Mouse (Mus musculus): ENCODE data around the gene Grasp.

Gene Grasp

DNA sequence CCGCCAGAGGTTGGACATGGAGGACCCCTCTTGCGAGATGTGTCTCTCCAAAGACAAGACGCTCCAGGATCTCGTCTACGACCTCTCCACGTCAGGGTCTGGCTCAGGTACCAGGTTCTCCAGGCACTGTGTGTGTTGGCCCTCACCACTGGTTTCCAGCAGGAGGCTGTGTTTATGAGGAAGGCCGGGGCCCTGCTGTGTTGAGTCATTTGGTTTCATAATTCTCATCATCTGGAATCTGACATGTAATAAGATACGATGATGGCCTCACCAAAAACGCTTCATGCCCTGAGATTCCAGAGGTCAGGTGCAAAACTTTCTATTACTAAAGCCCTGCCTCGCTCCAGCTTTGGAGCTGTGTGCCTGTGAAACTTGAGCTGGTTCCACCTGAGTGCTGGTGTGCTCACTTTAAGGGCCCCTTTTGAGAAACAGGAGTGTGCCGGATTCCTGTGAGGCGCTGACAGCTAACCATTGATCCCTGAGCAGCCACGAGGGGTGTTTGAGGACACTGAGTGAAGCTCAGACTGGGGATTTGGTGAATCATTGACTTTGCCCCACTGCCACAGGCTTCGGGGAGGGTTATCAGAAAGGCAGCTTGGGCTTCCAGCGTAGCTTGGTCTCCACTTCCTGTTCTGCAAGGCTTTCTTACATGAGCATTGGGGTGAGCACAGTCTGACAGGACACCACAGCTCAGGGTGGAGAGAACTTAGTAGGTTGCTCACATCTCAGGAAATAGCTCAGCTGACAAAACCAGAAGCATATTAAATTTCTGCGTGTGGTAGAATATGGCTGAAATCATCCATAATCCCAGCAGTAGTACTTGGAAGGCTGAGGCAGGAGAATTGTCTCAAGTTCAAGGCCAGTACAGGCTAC, 28.8 kb upstream of the Grasp start:
- no peak for DNase-seq (ENCODE audit: low read depth, low spot score)

DNA sequence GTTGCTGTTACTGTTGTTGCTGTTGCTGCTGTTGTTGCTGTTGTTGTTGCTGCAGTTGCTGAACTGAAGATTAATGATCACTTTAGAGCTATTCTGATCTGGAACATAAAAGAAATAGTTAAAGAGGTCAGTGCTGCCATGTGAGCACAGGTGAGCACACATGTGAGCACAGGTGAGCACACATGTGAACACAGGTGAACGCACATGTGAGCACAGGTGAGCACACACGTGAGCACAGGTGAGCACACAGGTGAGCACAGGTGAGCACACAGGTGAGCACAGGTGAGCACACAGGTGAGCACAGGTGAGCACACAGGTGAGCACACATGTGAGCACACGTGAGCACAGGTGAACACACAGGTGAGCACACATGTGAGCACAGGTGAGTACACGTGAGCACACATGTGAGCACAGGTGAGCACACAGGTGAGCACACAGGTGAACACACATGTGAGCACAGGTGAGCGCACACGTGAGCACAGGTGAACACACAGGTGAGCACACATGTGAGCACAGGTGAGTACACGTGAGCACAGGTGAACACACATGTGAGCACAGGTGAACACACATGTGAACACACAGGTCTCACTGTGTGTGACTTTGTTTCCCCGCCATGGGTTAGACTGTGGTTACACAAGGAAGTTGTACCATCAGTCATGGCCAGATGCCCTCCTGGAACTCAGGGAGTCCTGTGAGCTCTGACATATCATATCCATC, 27.8 kb upstream of the Grasp start:
- no peak for DNase-seq (ENCODE audit: low read depth, low spot score)

DNA sequence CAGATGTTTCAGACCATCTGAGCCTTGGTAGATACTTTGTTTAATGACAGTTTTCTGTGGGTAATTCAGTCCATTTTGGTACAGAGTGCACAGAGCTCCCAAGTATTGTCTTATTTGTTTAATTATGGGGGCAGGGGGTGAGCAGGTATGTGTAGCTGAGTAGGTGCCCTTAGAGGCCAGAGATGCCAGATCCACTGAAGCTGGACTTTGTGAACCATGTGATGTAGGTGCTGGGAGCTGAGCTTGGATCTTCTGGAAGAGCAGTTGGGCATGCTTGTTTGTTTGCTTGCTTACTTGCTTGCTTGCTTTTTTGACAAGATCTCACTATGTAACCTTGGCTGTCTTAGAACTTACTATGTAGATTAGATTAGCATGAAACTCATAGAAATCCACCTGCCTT, 27.0 kb upstream of the Grasp start:
- DNase-seq (ENCODE audit: low read depth, low spot score): no peak

DNA sequence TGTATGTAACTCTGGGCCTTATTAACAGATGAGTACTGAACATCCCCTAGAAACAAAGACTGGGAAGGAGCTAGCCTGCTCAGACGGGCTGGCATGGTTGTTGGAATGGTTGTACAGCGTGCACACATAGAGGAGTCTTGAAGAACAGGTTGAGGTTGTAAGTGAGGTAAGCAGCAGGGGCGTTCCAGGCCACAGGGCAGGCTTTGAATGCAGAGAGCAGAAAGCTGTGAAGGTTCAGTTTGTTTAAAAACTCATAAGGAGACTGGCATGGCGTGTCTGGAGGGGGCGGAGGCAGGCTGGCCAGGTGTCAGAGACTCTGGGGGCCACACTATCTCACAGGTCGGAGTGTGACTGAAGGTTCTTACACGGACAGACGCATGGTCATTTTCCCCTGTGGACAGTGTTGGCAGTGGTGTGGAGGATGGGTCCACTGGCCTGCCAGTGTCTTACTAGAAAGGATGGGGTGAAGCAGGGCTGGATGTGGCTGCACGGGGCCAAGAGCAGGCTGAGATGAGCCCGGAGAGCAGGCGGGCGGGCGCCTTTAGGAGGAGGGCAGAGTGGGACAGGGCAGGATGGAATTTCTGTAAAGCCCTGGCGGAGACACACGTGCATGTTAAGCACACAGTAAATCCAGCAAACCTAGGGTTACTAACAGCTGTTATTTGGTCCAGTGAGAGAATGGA, 26.4 kb upstream of the Grasp start:
- no peak for DNase-seq (ENCODE audit: low read depth, low spot score)

DNA sequence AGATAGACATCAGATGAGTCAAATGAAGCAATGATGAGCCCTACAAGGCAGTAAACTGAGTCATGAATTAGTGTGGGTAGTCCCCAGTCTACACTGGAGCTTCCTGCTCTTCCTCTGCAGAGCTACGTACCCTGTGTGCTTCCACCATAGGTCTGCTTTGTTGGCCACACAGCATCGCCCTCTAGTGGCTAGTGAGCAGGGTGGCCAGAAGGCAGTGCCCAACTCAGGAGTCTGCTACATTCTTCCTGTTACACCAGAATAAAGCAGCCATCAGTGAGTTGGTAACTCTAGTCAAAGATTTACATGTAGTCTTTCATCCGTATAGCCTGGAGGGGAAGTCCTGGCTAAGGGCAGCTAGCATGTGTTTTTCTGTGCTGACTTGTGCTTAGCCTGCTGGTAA, 25.8 kb upstream of the Grasp start:
- DNase-seq (ENCODE audit: low read depth, low spot score): peak; percentile 63

DNA sequence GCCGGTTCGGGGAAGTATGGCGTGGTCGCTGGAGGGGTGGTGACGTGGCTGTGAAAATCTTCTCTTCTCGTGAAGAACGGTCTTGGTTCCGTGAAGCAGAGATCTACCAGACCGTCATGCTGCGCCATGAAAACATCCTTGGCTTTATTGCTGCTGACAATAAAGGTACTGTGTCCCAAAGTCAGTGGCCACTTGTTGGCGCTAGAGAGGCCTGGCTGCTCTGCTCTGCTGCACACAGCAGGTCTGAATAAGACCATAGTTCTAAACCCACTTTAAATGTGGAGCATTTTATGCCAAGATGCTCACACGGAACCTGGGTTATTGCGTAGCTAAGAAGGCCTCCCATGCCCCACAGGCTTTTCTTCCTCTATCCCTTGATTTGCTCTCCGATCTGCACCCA, 25.1 kb upstream of the Grasp start:
- DNase-seq (ENCODE audit: low read depth, low spot score): no peak

DNA sequence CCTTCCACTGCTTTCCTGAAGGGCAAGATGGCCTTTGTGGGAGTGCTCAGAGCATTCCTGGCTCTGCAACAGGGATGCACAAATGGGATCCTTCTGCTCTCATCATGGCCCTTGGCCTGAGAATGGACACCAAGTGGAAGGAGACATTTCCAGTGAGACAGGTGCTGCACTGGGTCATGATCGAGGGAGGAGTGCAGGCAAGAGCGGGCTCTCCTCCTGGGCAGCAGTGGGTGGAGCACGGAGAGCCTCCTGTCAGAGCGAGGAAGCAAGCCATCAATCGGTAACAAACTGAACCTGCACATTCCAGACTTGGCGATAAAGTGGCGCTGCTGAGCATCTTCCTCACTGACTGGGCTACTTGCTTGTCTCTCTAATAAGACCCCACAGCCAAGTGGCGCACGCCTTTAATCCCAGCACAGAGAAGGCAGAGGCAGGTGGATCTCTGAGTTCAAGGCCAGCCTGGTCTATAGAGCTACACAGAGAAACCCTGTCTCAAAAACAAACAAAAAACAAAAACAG, 23.2 kb upstream of the Grasp start:
- DNase-seq (ENCODE audit: low read depth, low spot score): no peak

DNA sequence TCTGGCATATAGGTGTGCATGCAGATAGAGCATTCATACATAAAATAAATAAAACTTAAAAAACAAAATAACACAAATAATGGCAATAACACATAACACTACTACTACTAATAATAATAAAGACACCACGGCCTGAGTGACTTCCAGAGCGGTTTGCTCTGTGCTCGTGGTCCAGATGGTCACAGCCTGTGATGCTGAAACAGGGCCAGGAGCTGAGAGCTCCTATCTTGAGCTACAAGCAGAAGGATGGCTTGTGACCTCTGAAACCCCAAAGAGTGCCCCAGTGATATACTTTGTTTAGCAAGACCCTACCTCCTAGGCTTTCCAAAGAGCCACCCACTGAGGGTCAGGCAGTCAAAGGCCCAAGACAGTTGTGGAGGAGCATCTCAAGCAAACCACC, 22.6 kb upstream of the Grasp start:
- no peak for DNase-seq (ENCODE audit: low read depth, low spot score)

DNA sequence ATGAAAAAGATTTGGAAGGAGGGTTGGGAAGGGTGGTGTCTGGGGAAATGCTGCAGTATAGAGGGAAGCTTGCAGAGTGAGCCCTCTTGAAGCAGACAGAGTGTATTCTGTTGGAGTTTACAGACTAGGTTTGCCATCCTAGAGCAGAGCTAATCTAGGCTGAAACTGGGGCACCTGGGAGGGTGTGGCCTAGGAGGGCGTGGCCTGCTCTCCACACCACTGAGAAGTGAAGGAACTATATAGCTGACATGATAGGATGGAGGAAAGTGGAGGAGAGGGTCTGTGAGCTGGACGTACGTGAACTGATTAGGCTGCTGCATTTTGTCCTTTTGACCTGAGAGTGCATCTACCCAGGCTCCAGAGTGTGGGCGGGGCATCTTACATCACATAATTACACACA, 20.3 kb upstream of the Grasp start:
- DNase-seq (ENCODE audit: low read depth, low spot score): no peak

DNA sequence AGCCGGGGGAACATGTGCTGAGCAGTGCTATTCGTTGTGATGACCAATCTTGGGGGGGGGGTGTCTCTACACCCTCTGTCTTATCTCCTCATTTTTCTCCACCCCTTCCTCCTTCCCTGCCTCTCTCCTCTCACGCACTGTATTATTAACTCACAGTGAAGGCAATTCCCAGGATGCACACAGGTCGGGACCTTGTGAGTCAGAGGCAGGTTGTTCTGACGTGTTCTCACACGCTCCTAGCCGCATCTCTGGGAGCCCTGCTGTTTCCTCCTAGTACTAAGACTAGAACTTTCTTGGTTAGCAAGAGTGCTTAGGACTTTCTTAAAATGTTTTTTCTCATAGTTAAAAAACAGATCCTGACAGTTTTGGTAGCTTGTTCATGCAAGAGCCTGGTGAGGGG, 19.2 kb upstream of the Grasp start:
- DNase-seq (ENCODE audit: low read depth, low spot score): no peak

DNA sequence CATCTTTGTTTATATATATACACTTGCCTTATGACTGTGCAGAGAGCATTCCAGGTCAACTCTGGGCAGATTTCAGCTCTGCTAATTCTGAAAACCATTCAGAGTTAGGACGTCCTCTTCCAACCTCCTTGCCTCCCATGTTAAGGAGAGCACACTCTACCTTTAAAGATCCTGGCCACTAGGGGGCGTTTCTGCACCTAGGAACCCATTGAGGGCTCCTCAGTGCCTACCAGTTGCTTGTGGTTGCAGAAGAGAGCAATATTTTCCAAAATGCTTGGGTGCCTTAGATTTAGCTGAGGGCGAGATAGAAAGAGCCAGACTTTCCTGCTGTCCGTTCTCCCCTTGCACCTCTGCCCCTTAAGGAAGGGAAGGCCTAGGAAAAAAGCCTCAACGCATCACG, 13.8 kb upstream of the Grasp start:
- DNase-seq (ENCODE audit: low read depth, low spot score): peak; percentile 64

DNA sequence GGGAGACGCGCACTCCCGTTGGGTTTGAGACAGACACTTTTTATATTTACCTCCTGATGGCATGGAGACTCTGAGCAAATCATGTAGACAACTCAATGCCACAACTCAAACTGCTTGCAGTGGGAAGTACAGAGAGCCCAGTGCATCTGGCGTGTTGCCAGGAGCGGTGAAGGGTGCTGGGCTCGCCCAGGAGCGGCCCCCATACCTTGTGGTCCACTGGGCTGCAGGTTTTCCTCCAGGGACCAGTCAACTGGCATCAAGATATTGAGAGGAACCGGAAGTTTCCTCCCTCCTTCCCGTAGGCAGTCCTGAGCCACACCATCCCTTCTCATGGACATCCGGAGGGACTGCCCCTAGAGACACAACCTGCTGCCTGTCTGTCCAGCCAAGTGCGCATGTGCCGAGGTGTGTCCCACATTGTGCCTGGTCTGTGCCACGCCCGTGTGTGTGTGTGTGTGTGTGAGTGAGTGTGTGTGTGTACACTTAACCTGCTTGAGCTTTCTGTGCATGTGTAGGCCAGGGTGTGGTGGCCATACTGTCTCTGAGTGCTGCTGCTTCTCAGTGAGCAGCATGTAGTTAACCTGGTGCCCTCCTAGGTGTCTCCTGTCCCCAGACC, 12.9 kb upstream of the Grasp start:
- no peak for DNase-seq (ENCODE audit: low read depth, low spot score)

DNA sequence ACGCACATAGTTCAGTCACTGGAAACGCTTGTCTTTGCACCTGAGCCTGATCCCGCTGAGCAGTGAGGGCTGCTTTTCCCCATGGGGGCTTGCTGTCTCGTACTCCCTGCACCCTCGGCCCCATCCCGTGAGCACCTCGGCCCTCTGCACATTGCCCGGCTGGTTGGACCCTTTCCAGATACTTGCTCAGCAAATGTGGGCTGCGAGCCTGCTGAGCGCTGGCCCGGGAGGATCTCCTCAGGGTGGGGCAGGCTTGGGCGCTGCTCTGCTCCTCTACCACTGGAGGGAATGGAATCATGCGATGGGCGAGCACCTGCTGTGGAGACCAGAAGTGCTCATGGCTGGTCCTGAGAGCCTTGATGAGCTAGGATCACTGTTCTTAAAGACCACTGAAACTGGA, 11.6 kb upstream of the Grasp start:
- DNase-seq (ENCODE audit: low read depth, low spot score): no peak

DNA sequence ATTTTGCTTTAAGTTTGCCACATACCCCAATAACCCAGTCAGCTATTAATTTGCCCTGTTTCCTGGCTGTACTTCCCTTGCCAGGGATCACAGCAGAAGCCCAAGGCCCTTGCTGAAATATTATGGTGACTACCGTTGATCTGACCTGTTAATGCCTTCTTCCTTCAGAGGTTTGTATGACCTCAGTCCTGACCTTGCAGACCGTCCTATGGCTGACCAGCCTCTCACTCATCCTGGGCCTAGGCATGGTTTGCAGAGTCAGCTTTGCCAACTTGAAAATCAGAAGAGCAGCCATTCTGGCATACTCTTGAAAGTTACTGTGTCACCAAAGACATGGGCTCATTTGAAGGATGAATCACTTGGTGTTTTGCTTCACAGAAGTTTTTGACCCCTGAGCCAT, 8.9 kb upstream of the Grasp start:
- no peak for DNase-seq (ENCODE audit: low read depth, low spot score)

DNA sequence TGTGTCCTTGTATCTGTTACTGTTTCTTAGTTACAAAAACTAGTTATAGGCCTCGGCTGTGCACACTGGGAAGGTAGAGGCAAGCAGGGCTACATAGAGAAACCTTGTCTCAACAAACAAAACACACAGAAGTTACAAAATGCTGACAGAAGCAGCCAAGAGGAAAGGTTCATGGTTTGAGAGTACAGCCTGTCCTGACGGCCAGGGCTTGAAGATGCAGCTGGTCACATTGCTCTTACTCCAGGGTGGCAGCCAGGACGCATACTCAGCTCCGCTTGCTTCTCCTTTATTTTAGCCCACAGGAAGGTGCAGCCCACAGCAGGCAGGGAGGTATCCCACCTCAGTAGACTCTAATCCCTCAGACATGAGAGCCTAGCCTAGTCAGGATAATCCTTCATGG, 8.0 kb upstream of the Grasp start:
- no peak for DNase-seq (ENCODE audit: low read depth, low spot score)

DNA sequence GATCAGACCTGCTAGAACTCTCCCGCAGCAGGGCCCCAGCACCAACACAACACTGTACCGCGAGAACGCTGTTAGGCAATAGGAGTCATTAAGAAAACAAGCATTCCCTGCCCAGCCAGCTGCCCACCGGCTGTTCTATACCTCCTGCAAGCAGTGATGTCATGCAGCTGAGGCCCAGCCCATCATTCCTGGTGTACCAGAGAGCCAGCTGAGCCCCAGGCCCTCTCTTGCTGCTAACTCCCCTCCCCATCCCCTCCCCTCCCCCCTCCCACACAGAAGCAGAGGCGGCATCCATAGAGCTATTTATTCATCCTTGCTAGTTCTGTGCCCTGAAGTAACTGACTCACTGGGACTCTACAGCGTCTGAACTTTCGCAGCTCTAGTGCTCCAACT, 3.1 kb upstream of the Grasp start:
- DNase-seq (ENCODE audit: low read depth, low spot score): peak; percentile 69

DNA sequence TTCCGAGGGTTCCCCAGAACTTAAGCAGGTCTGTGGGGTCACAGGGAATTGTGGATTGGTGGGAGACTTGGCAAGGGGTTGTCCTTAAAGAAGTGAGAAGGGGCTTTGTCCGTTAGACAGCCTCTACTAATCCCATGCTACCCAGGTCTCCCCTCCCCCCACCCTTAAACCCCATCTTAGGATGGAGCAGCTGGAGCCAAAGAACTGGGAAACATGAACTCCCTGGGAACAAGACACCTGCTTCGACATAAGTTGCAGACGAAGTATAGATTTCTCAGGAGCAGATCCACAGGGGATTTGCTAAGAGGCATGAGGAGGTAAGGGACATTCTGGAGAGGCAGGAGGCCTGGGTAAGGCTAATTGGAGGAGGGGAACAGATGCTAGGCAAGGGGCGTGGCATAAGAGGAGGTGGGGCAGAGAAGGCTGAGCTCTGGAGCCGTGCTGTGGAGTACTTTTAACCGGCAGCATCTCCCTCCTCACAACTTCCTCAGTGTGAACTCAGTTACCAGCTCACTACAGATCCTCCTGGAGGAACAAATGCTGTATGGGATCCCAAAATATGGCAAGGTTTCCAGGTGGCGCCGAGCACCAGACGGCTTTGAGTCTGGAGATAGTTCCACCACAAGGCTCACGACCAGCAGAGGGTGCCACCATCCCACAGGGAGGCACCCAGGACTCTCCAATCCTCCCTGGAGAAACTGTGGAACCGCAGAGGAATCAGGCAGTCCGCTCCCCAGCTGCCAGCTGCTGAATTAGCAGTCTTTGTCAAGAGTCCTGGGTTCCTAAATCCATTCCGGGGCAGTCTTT, 2.5 kb upstream of the Grasp start:
- DNase-seq (ENCODE audit: low read depth, low spot score): peak; percentile 84

DNA sequence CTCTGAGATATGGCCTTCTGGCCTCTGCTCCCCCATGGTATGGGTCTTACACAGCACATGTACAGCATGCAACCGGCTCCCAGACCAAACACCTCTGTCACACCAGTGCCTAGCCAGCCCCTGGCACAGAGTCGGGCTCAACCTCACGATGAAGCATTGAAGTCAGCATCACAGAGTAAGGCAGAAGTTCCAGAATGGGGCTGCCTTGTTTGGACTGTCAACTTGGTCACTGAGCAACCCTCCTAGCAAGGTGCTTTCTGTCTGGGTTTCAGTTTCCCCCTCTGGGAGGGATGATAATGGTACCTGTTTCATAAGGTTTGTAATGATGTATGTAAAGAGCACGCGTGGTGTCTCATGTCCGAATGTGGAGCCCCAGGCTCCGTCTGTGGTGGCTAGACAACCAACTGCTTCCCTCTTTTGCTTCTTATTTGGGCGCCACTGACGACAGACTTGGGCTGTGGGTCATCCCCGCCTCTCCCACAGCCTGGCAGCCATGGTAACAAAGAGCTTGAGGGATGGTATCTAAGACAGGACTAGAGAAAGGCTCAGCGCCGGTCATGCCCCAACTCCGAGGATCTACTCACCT, 998 bp upstream of the Grasp start:
- DNase-seq (ENCODE audit: low read depth, low spot score): no peak

DNA sequence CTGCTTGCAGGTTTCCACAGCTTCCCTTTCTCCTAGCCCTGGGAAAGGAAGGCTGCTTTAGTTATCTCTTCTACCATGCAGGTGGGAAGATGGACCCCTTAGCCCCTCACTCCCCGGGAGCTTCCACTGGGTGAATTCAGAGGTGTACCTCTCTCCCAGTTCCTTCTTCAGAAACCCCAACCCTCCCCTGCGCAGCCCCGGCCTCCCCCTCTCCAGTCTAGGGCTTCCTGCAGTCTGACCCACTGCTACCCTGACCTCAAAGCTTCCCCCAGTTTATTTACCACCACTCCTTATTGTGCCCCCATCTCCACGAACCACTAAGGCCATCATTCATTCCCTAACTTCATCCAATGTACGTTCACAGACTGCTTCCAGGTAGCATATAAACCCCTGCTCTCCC, 392 bp upstream of the Grasp start:
- DNase-seq (ENCODE audit: low read depth, low spot score): no peak

DNA sequence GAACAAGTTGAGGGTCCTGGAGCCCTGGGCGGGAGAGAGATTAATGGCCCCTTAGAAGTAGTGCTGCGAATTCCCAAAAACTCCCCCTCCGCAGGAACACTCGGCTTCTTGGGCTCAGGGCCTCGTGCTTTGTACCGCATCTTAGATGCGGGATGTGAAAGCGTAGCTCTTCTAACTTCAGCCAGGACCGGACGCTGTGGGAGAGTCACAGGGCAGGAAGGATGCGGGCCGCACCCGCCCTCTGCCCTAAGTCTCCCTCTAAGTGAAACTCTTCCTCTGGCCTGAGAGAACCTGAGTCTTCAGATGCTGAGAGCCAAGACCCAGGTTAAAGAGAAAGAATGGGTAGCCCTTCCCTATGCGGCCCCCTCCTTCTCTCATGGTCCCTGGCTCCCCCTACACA, 989 bp downstream of the Grasp start:
- no peak for DNase-seq (ENCODE audit: low read depth, low spot score)

DNA sequence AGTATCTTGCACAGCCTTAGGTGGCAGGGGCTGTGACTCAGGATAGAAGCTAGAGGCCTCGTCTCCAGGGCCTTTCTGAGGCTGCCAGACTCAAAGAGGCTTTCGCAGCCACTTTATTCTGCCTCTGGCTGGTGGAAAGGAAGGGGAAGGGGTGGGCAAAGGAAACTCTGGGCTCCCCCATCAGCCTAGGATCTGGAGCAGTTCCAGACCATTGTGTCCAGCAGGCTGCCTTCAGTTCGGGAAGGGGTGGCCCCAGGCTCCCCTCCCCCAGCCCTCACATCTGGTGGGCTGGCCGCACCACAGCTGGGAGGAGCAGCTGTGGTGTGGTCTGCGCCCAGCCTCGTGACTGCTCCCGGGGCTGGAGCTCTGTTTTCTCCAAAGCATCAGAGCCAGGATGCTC, 4.0 kb downstream of the Grasp start:
- peak; percentile 81 for DNase-seq (ENCODE audit: low read depth, low spot score)

Measured in forelimb bud, embryonic 11.5 days (tissue).